Mouse (Mus musculus) CD8-positive naive resting alpha-beta T cell, adult 2 months (primary cell): ENCODE data around the gene 4930556J24Rik.

ENCODE experiments used
- DNase-seq, 2 experiments: peaks; one replicate each; pipeline ENCODE4 v3.0.0; 2022; ENCODE audit warnings: low read depth in 2 of 2, low spot score in 2 of 2

4930556J24Rik gene

GRCm38 (mm10) chr11:3894406-3895281 lies 81.9 kb downstream of the 4930556J24Rik start, which contains the start of the genes 4921536K21Rik and Dusp18:
Gene 4921536K21Rik (minus strand): TSS chr11:3895098.
Gene Dusp18 (plus strand): TSS chr11:3895240.
- DNase-seq = peak; percentile 79 to 85

DNA sequence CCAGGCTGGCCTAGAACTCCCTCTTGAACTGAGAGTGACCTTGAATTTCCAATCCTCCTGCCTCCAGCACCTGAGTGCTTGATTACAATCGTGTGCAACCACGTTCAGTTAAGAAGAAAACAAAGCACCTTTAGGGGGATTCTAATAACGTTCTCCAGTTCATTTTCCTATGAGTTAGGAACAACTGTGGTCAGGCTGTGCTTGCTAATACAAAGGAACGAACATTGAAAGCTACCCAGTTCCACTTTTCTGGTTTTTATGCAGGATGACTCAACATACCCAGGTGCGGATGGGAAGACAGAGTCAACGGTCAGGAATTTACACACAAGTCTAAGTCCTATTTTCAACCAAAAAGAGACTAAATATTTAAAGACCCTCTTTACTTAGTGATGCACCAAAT lies 82.6 kb downstream of the 4930556J24Rik start:
- DNase-seq = no peak
